Mouse (Mus musculus): ENCODE results near the gene Ccdc28a. TPM values are rescaled to one million over a fixed set of nuclear protein-coding genes. Genes with fewer than 3 reads are reported as not detected.

The Ccdc28a gene
- total and polyA plus RNA-seq, 3 experiments = 5.0 to 16.4 TPM; not detected in 1

DNA sequence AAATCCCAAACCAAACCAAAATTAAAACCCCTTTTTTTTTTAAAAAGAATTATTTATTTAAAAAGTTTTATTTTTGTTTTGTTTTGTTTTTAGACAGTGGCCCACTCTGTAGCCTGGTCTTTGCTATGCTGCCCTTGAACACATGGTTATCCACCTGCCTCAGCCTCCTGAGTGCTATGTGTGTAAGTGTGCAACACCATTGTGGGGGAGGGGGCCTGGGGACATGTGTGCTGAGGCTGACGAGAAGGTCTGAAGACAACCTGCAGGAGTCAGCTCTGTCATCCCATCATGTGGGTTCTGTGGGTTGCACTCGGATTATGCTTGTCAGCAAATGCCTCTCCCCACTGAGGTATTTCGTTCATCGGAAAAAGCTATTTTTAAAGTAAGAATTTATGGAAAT is 45.3 kb downstream of the Ccdc28a start:
- TF ChIP-seq TBP (IDR thresholded peaks at IDR 0.05; ENCODE audit: low read depth, low read length) (no peak), ETS1 (IDR thresholded peaks at IDR 0.05; ENCODE audit: low read depth, low read length) (no peak), MYC (IDR thresholded peaks at IDR 0.05; ENCODE audit: low read depth, low read length) (no peak), MAFK (IDR thresholded peaks at IDR 0.05; ENCODE audit: borderline replicate concordance, low read depth, low read length) (no peak), SMC3 (IDR thresholded peaks at IDR 0.05; ENCODE audit: low read depth, low read length) (no peak), CHD1 (IDR thresholded peaks at IDR 0.05; ENCODE audit: low read depth, low read length) (no peak), MAX (IDR thresholded peaks at IDR 0.05; ENCODE audit: low read length) (no peak), POLR2AphosphoS5 (IDR thresholded peaks at IDR 0.05; ENCODE audit: borderline replicate concordance, low read depth, low read length) (no peak), NELFE (IDR thresholded peaks at IDR 0.05; ENCODE audit: low read depth, low read length) (no peak), POLR2AphosphoS2 (IDR thresholded peaks at IDR 0.05; ENCODE audit: low read length) (no peak), E2F4 (IDR thresholded peaks at IDR 0.05; ENCODE audit: borderline replicate concordance, low read depth, low read length) (no peak), HCFC1 (IDR thresholded peaks at IDR 0.05; ENCODE audit: low read depth, low read length) (no peak), NRF1 (IDR thresholded peaks at IDR 0.05; ENCODE audit: insufficient read depth, low read depth, low read length, poor library complexity, severe bottlenecking) (no peak), SIN3A (IDR thresholded peaks at IDR 0.05; ENCODE audit: low read length) (no peak), CTCF (IDR thresholded peaks at IDR 0.05 in 2 of 3, conservative IDR thresholded peaks at IDR 0.05 in 1 of 3; ENCODE audit: control insufficient read depth in 1 of 3, insufficient read depth in 1 of 3, low read depth in 2 of 3, low read length in 3 of 3, poor library complexity in 1 of 3, severe bottlenecking in 1 of 3) (no peak), ELF1 (IDR thresholded peaks at IDR 0.05; ENCODE audit: low read depth, low read length) (no peak), TCF12 (IDR thresholded peaks at IDR 0.05; ENCODE audit: low read depth, low read length) (no peak)
- H3K4me1 ChIP-seq (ENCODE audit: control insufficient read depth in 1 of 2, insufficient read depth in 2 of 2, low read length in 2 of 2) = no peaks in the 10 kb centered on the region
- no peak overlapping the region for H3K27ac ChIP-seq (ENCODE audit: control insufficient read depth, low read depth, low read length)
- H3K79me2 ChIP-seq (ENCODE audit: control insufficient read depth, insufficient read depth, low read length, poor library complexity) = no peaks in the 10 kb centered on the region
- H3K27me3 ChIP-seq (ENCODE audit: control insufficient read depth in 1 of 2, insufficient read depth in 2 of 2, low read length in 2 of 2) = peaks cover 0 to 2% of the 10 kb centered on the region in 2 experiments; a peak in 1 of 4 replicates
- no peaks in the 10 kb centered on the region for H3K36me3 ChIP-seq (ENCODE audit: control insufficient read depth in 1 of 2, insufficient read depth in 2 of 2, low read length in 2 of 2)
- H3K9ac ChIP-seq (ENCODE audit: control insufficient read depth, low read depth, low read length, poor library complexity, severe bottlenecking) = no peak overlapping the region
- H3K9me3 ChIP-seq (replicated peaks; ENCODE audit: insufficient read depth, low read length) = no peaks in the 10 kb centered on the region
- no peak overlapping the region for H3K4me3 ChIP-seq (ENCODE audit: control insufficient read depth in 1 of 2, insufficient read depth in 1 of 2, low read depth in 2 of 2, low read length in 2 of 2)
- no peak for DNase-seq (ENCODE audit: low read depth, low spot score)

DNA sequence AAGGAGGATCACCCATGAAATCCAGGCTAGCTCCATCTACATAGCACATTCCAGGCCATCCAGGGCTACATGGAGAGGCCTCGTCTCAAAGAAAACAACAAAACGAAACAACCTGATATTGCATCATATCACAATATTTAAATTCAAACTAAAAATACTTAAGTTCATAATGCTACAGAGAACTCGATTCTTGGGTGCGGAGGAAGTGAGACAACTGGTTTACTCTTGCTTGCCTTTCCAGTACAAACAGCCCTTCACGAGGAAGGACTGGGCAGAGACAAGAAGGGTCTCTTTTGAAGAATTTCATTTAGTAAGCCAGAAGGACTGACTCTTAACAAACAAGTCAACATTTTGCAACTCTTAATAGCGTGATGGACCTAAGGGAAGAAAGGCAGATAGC is 46.2 kb downstream of the Ccdc28a start:
- Histone ChIP-seq H3K27me3 (ENCODE audit: control insufficient read depth in 1 of 2, insufficient read depth in 2 of 2, low read length in 2 of 2) (peaks cover 0 to 2% of the 10 kb centered on the region in 2 experiments; a peak in 1 of 4 replicates), H3K27ac (ENCODE audit: control insufficient read depth, low read depth, low read length) (no peak overlapping the region), H3K4me3 (ENCODE audit: control insufficient read depth in 1 of 2, insufficient read depth in 1 of 2, low read depth in 2 of 2, low read length in 2 of 2) (no peak overlapping the region), H3K4me1 (ENCODE audit: control insufficient read depth in 1 of 2, insufficient read depth in 2 of 2, low read length in 2 of 2) (no peaks in the 10 kb centered on the region), H3K79me2 (ENCODE audit: control insufficient read depth, insufficient read depth, low read length, poor library complexity) (no peaks in the 10 kb centered on the region), H3K36me3 (ENCODE audit: control insufficient read depth in 1 of 2, insufficient read depth in 2 of 2, low read length in 2 of 2) (no peaks in the 10 kb centered on the region), H3K9ac (ENCODE audit: control insufficient read depth, low read depth, low read length, poor library complexity, severe bottlenecking) (no peak overlapping the region), H3K9me3 (replicated peaks; ENCODE audit: insufficient read depth, low read length) (no peaks in the 10 kb centered on the region)
- TF ChIP-seq TBP (IDR thresholded peaks at IDR 0.05; ENCODE audit: low read depth, low read length) (no peak), UBTF (IDR thresholded peaks at IDR 0.05; ENCODE audit: borderline replicate concordance, insufficient read depth, low read depth, low read length) (no peak), JUND (IDR thresholded peaks at IDR 0.05; ENCODE audit: low read depth, low read length) (no peak), CHD1 (IDR thresholded peaks at IDR 0.05; ENCODE audit: low read depth, low read length) (no peak), TCF12 (IDR thresholded peaks at IDR 0.05; ENCODE audit: low read depth, low read length) (no peak), HCFC1 (IDR thresholded peaks at IDR 0.05; ENCODE audit: low read depth, low read length) (no peak), MAZ (IDR thresholded peaks at IDR 0.05; ENCODE audit: low read depth, low read length) (no peak), GABPA (IDR thresholded peaks at IDR 0.05; ENCODE audit: low read depth, low read length) (no peak), MAX (IDR thresholded peaks at IDR 0.05; ENCODE audit: low read length) (no peak), MAFK (IDR thresholded peaks at IDR 0.05; ENCODE audit: borderline replicate concordance, low read depth, low read length) (no peak), ZKSCAN1 (IDR thresholded peaks at IDR 0.05; ENCODE audit: low read depth, low read length) (no peak), ZMIZ1 (IDR thresholded peaks at IDR 0.05; ENCODE audit: low read depth, low read length) (no peak), CTCF (IDR thresholded peaks at IDR 0.05 in 2 of 3, conservative IDR thresholded peaks at IDR 0.05 in 1 of 3; ENCODE audit: control insufficient read depth in 1 of 3, insufficient read depth in 1 of 3, low read depth in 2 of 3, low read length in 3 of 3, poor library complexity in 1 of 3, severe bottlenecking in 1 of 3) (no peak), ZC3H11A (IDR thresholded peaks at IDR 0.05; ENCODE audit: low read depth, low read length) (no peak), POLR2AphosphoS5 (IDR thresholded peaks at IDR 0.05; ENCODE audit: borderline replicate concordance, low read depth, low read length) (no peak), RAD21 (IDR thresholded peaks at IDR 0.05; ENCODE audit: low read depth, low read length) (no peak), MYB (IDR thresholded peaks at IDR 0.05; ENCODE audit: low read depth, low read length) (no peak)
- no peak for DNase-seq (ENCODE audit: low read depth, low spot score)
